Mouse (Mus musculus) CH12.LX (cell line): ENCODE measurements around the gene Apbb1ip. TPM values are rescaled to one million over a fixed set of nuclear protein-coding genes. Genes with fewer than 3 reads are reported as not detected.
"Not testable (repeated sequence)": the region's sequence is repeated elsewhere in the genome, so short reads cannot be mapped to it uniquely, and the experiment has no call there.

Experiments
- DNase-seq: peaks from one replicate; pipeline ENCODE4 v3.0.0-alpha.2; 2013; ENCODE audit errors: extremely low read depth
- H3K27ac ChIP-seq: 2 replicates; pipeline ENCODE4 v1.5.1; 2012; ENCODE audit warnings: low read depth, mild to moderate bottlenecking, control low read depth, moderate library complexity; ENCODE audit not compliant: insufficient read depth
- H3K27me3 ChIP-seq: replicated peaks from 2 replicates; pipeline ENCODE3; 2012; ENCODE audit warnings: inconsistent platforms
- H3K36me3 ChIP-seq, 2 experiments: replicated peaks in 1 of 2; 2 replicates each; pipeline versions ENCODE3 to v1.6.1; 2012; ENCODE audit warnings: inconsistent platforms in 1 of 2, low read length in 1 of 2, mild to moderate bottlenecking in 1 of 2, mixed read lengths in 1 of 2, moderate library complexity in 1 of 2; ENCODE audit not compliant: control insufficient read depth in 1 of 2, insufficient read depth in 1 of 2
- H3K4me1 ChIP-seq, 2 experiments: 2 replicates each; pipeline ENCODE4 v1.6.1; 2012; ENCODE audit warnings: inconsistent platforms in 1 of 2, moderate library complexity in 1 of 2; ENCODE audit not compliant: insufficient read depth in 2 of 2, control insufficient read depth in 1 of 2
- H3K4me2 ChIP-seq: 2 replicates; pipeline ENCODE4 v1.6.1; 2012; ENCODE audit warnings: low read depth, mild to moderate bottlenecking, control low read depth; ENCODE audit not compliant: poor library complexity, insufficient read depth, severe bottlenecking
- H3K4me3 ChIP-seq, 3 experiments: fragments of 150-350 bp in 1 of 3; sonication (generic) in 1 of 3; replicated peaks in 1 of 3; 2 replicates each; pipeline versions ENCODE3 to v1.5.1; 2011 to 2012; ENCODE audit warnings: low read depth in 2 of 3, low read length in 2 of 3, mild to moderate bottlenecking in 2 of 3, moderate library complexity in 2 of 3, control low read depth in 1 of 3, improper control_type of control experiment in 1 of 3, inconsistent platforms in 1 of 3, mixed read lengths in 1 of 3; ENCODE audit not compliant: poor library complexity in 1 of 3
- H3K79me2 ChIP-seq: replicated peaks from 2 replicates; pipeline ENCODE4 v1.6.1; 2012; ENCODE audit warnings: mild to moderate bottlenecking, moderate library complexity; ENCODE audit not compliant: control insufficient read depth, poor library complexity, insufficient read depth, severe bottlenecking; ENCODE audit errors: extremely low read depth
- H3K9ac ChIP-seq: 2 replicates; pipeline ENCODE4 v1.6.1; 2012; ENCODE audit warnings: low read depth, mild to moderate bottlenecking, control low read depth, moderate library complexity; ENCODE audit not compliant: insufficient read depth
- H3K9me3 ChIP-seq: replicated peaks from 2 replicates; pipeline ENCODE3; 2012; ENCODE audit warnings: low read length, inconsistent platforms, mixed read lengths
- CHD2 ChIP-seq: IDR thresholded peaks from 2 replicates; pipeline ENCODE4 v1.6.1; 2011; ENCODE audit warnings: low read length, improper control_type of control experiment
- CTCF ChIP-seq, 2 experiments: IDR thresholded peaks in 1 of 2; conservative IDR thresholded peaks in 1 of 2; 2 replicates each; pipeline ENCODE4 v1.5.1; 2011 to 2012; ENCODE audit warnings: low read depth in 2 of 2, low read length in 2 of 2, improper control_type of control experiment in 1 of 2, inconsistent platforms in 1 of 2, mild to moderate bottlenecking in 1 of 2, moderate library complexity in 1 of 2
- EP300 ChIP-seq: IDR thresholded peaks from 2 replicates; pipeline ENCODE4 v1.6.1; 2011; ENCODE audit warnings: low read length, improper control_type of control experiment
- GABPA ChIP-seq: IDR thresholded peaks from 2 replicates; pipeline ENCODE4 v1.6.1; 2012; ENCODE audit warnings: low read depth, low read length, improper control_type of control experiment, inconsistent platforms; ENCODE audit not compliant: insufficient replicate concordance
- HCFC1 ChIP-seq: IDR thresholded peaks from 2 replicates; pipeline ENCODE4 v1.6.1; 2012; ENCODE audit warnings: low read depth, mild to moderate bottlenecking, inconsistent platforms, low read length, improper control_type of control experiment
- IRF4 ChIP-seq: IDR thresholded peaks from 2 replicates; pipeline ENCODE4 v1.6.1; 2014; ENCODE audit warnings: low read depth, mild to moderate bottlenecking, inconsistent platforms, low read length, improper control_type of control experiment
- JUND ChIP-seq: conservative IDR thresholded peaks from 2 replicates; pipeline ENCODE4 v1.6.1; 2011; ENCODE audit warnings: low read depth, low read length, improper control_type of control experiment
- MAFK ChIP-seq: IDR thresholded peaks from 2 replicates; pipeline ENCODE4 v1.6.1; 2011; ENCODE audit warnings: low read length, improper control_type of control experiment; ENCODE audit not compliant: insufficient replicate concordance
- MAX ChIP-seq: IDR thresholded peaks from 2 replicates; pipeline ENCODE4 v1.6.1; 2011; ENCODE audit warnings: low read length, improper control_type of control experiment
- MAZ ChIP-seq: IDR thresholded peaks from 2 replicates; pipeline ENCODE4 v1.6.1; 2012; ENCODE audit warnings: low read depth, mild to moderate bottlenecking, inconsistent platforms, low read length, improper control_type of control experiment, moderate library complexity
- MEF2A ChIP-seq: IDR thresholded peaks from 2 replicates; pipeline ENCODE4 v1.6.1; 2014; ENCODE audit warnings: low read depth, mild to moderate bottlenecking, inconsistent platforms, low read length, improper control_type of control experiment, borderline replicate concordance
- MYC ChIP-seq: IDR thresholded peaks from 2 replicates; pipeline ENCODE4 v1.6.1; 2011; ENCODE audit warnings: low read depth, mild to moderate bottlenecking, improper control_type of control experiment, low read length
- NELFE ChIP-seq: IDR thresholded peaks from 2 replicates; pipeline ENCODE4 v1.6.1; 2011; ENCODE audit warnings: low read depth, low read length, improper control_type of control experiment
- PAX5 ChIP-seq: IDR thresholded peaks from 2 replicates; pipeline ENCODE4 v1.6.1; 2012; ENCODE audit warnings: low read length, inconsistent platforms, mixed read lengths
- POLR2A ChIP-seq: IDR thresholded peaks from 2 replicates; pipeline ENCODE4 v1.6.1; 2011; ENCODE audit warnings: low read depth, mild to moderate bottlenecking, improper control_type of control experiment, low read length
- POLR2AphosphoS2 ChIP-seq: IDR thresholded peaks from 2 replicates; pipeline ENCODE4 v1.6.1; 2011; ENCODE audit warnings: low read depth, low read length, improper control_type of control experiment
- RAD21 ChIP-seq: IDR thresholded peaks from 2 replicates; pipeline ENCODE4 v1.6.1; 2011; ENCODE audit warnings: low read depth, mild to moderate bottlenecking, low read length, improper control_type of control experiment, moderate library complexity
- RCOR1 ChIP-seq: conservative IDR thresholded peaks from 2 replicates; pipeline ENCODE4 v1.6.1; 2012; ENCODE audit warnings: low read depth, mild to moderate bottlenecking, inconsistent platforms, low read length, improper control_type of control experiment
- SMC3 ChIP-seq: IDR thresholded peaks from 2 replicates; pipeline ENCODE4 v1.6.1; 2011; ENCODE audit warnings: low read depth, low read length, improper control_type of control experiment
- TBP ChIP-seq: conservative IDR thresholded peaks from 2 replicates; pipeline ENCODE4 v1.6.1; 2011; ENCODE audit warnings: low read depth, low read length, improper control_type of control experiment
- TCF12 ChIP-seq: IDR thresholded peaks from 2 replicates; pipeline ENCODE4 v1.6.1; 2014; ENCODE audit warnings: low read depth, mild to moderate bottlenecking, inconsistent platforms, low read length, improper control_type of control experiment
- UBTF ChIP-seq: IDR thresholded peaks from 2 replicates; pipeline ENCODE4 v1.6.1; 2012; ENCODE audit warnings: low read depth, mild to moderate bottlenecking, inconsistent platforms, low read length, improper control_type of control experiment, moderate library complexity
- USF1 ChIP-seq: IDR thresholded peaks from 2 replicates; pipeline ENCODE4 v1.6.1; 2014; ENCODE audit warnings: low read depth, mild to moderate bottlenecking, inconsistent platforms, low read length, improper control_type of control experiment
- ZC3H11A ChIP-seq: IDR thresholded peaks from 2 replicates; pipeline ENCODE4 v1.6.1; 2012; ENCODE audit warnings: low read depth, mild to moderate bottlenecking, inconsistent platforms, low read length, improper control_type of control experiment
- ZKSCAN1 ChIP-seq: IDR thresholded peaks from 2 replicates; pipeline ENCODE4 v1.6.1; 2012; ENCODE audit warnings: low read depth, inconsistent platforms, low read length, improper control_type of control experiment, borderline replicate concordance
- ZMIZ1 ChIP-seq: IDR thresholded peaks from 2 replicates; pipeline ENCODE4 v1.6.1; 2012; ENCODE audit warnings: low read depth, mild to moderate bottlenecking, inconsistent platforms, low read length, improper control_type of control experiment
- dilution Hi-C: fragments of 300-500 bp; cut with MboI; formaldehyde crosslinking; loops from 2 replicates; pipeline ENCODE4 v1.14.3; 2020; ENCODE audit warnings: low sequenced_read_pairs; ENCODE audit not compliant: extremely low pct_unique_long_range_greater_than_20kb, extremely low pct_ligation_motif_present
- in situ Hi-C: fragments of 300-500 bp; cut with MboI; formaldehyde crosslinking; loops from 3 replicates; pipeline ENCODE4 v1.14.3; 2019; ENCODE audit warnings: low sequenced_read_pairs, low pct_ligation_motif_present, low pct_unique_long_range_greater_than_20kb, mixed read lengths
- polyA plus RNA-seq: library from polyadenylated mRNA; unstranded; fragments of >175 nt; gene quantifications from 2 replicates; pipeline ENCODE4 v1.2.1, GENCODE M21; 2012; ENCODE audit warnings: low read depth; ENCODE audit not compliant: insufficient read length
- total RNA-seq, 2 experiments: library from RNA; depleted of rRNA; stranded (reverse); fragments of 300-350 nt in 1 of 2; fragments of >200 nt in 1 of 2; gene quantifications; 2 replicates each; pipeline ENCODE4 v1.2.3; 2012 to 2014

Gene Apbb1ip
- total and polyA plus RNA-seq, 3 experiments: 3.5 to 59.9 (median 4.0) TPM

- H3K9ac ChIP-seq, H3K4me1 ChIP-seq, H3K4me2 ChIP-seq, H3K27me3 ChIP-seq, H3K4me3 ChIP-seq, H3K27ac ChIP-seq, dilution Hi-C loops, H3K9me3 ChIP-seq, H3K79me2 ChIP-seq: not testable (repeated sequence)
- H3K36me3 ChIP-seq: peaks cover 12 to 74% of the 10 kb centered on the region in 2 experiments
- DNase-seq: peak; percentile 74
- peak; percentile 85 for TF ChIP-seq SMC3
- TF ChIP-seq RAD21: peak; percentile 85
- peak; percentile 36 for TF ChIP-seq ZC3H11A
- TF ChIP-seq CTCF (conservative IDR thresholded peaks at IDR 0.05 in 1 of 2, IDR thresholded peaks at IDR 0.05 in 1 of 2; ENCODE audit: low read depth in 2 of 2, low read length in 2 of 2): peak; percentile 64 to 86
- in situ Hi-C loops: loop anchor here (5.0 to 25.0 kb wide), 2 partner anchors 97 to 902 kb away; no protein-coding TSS in a partner anchor
These were observed 90.6 kb downstream of the Apbb1ip start for GRCm38 (mm10) chr2:22864394-22865037.

DNA sequence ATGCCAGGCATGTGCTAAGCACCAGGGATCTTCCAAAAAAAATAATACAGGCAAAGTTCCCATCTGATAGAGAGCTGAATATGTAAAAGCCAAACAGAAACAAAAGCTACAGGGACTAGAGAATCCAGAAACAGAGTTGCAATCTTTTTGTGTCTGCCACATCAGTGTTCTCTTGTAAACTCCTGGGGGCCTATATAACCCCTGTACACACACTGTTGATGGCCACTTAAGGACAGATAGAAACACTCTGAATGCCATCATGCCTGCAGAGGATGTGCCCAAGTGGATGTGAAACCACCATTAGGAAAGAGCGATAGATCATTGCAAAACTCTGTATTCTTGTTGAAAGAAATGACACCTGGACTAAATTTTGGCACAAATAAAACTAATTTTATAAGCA lies 91.9 kb downstream of the Apbb1ip start:
- in situ Hi-C loops: loop anchor here (25.0 kb wide), 1 partner anchor 904 kb away; no protein-coding TSS in a partner anchor
- dilution Hi-C loops: no loop called here
- peaks cover 16 to 71% of the 10 kb centered on the region in 2 experiments for H3K36me3 ChIP-seq

DNA sequence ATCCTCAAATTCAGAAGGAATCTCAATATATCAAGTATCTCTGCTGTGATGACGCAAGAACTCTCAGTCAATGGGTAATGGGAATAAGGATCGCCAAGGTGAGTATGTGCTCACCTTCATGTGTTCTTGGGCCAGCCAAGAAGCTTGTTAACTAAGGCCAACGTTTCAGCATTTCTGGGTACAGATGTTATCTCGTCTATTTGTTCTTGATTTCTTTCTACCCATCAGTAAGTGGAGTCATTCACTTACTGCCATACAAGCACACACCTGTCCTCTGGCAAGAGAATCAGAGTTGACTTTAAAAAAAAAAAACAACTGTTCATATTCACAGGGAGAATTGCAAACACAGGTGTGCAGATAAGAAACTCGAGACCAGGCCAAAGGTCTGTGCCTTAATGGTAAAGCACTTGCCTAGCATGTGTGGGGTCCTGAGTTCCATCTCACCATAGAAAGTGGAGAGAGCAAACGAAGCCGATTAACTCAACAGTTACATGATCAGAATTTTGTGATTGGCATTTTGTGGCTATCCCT lies 93.1 kb downstream of the Apbb1ip start:
- TF ChIP-seq HCFC1: no peak
- TF ChIP-seq EP300: no peak
- no peak for TF ChIP-seq MYC
- no peak for TF ChIP-seq RCOR1
- no peak for TF ChIP-seq MAX
- TF ChIP-seq GABPA: no peak
- no peak for TF ChIP-seq MAZ
- no peak for TF ChIP-seq ZKSCAN1
- no peak for TF ChIP-seq IRF4
- no peak for TF ChIP-seq SMC3
- TF ChIP-seq POLR2AphosphoS2: no peak
- no peak for TF ChIP-seq ZMIZ1
- no peak for TF ChIP-seq CTCF (conservative IDR thresholded peaks at IDR 0.05 in 1 of 2, IDR thresholded peaks at IDR 0.05 in 1 of 2; ENCODE audit: low read depth in 2 of 2, low read length in 2 of 2)
- no peak for TF ChIP-seq JUND
- TF ChIP-seq TCF12: no peak
- no peak for TF ChIP-seq NELFE
- H3K4me3 ChIP-seq: no peak overlapping the region
- H3K4me1 ChIP-seq: no peaks in the 10 kb centered on the region
- DNase-seq: no peak
- no peaks in the 10 kb centered on the region for H3K9me3 ChIP-seq
- no peak overlapping the region for H3K27ac ChIP-seq
- H3K79me2 ChIP-seq: no peaks in the 10 kb centered on the region
- H3K9ac ChIP-seq: no peak overlapping the region
- no peaks in the 10 kb centered on the region for H3K27me3 ChIP-seq
- H3K4me2 ChIP-seq: no peak overlapping the region
- in situ Hi-C loops (loop anchor here (25.0 kb wide), 1 partner anchor 905 kb away; no protein-coding TSS in a partner anchor), dilution Hi-C loops (no loop called here)
- peaks cover 14 to 71% of the 10 kb centered on the region in 2 experiments for H3K36me3 ChIP-seq

More for the DNA sequence above, 91.9 kb downstream of the Apbb1ip start:
- H3K9me3 ChIP-seq: no peaks in the 10 kb centered on the region
- H3K4me1 ChIP-seq: no peaks in the 10 kb centered on the region
- H3K4me2 ChIP-seq: no peak overlapping the region
- H3K27ac ChIP-seq: no peak overlapping the region
- TF ChIP-seq TCF12 (no peak), MAX (no peak), UBTF (no peak), RCOR1 (no peak), POLR2A (no peak), CHD2 (no peak), MAZ (no peak), PAX5 (no peak), JUND (no peak), TBP (no peak), MAFK (no peak), USF1 (no peak), MEF2A (no peak), IRF4 (no peak), RAD21 (no peak), EP300 (no peak)
- TF ChIP-seq, all 38 proteins: peak for 0
- Histone ChIP-seq H3K4me3 (no peak overlapping the region), H3K9ac (no peak overlapping the region), H3K79me2 (no peaks in the 10 kb centered on the region), H3K27me3 (no peaks in the 10 kb centered on the region)
- DNase-seq: no peak
